20 mouse cellular contexts compared by ENCODE assay signal in the genomic region with DNA sequence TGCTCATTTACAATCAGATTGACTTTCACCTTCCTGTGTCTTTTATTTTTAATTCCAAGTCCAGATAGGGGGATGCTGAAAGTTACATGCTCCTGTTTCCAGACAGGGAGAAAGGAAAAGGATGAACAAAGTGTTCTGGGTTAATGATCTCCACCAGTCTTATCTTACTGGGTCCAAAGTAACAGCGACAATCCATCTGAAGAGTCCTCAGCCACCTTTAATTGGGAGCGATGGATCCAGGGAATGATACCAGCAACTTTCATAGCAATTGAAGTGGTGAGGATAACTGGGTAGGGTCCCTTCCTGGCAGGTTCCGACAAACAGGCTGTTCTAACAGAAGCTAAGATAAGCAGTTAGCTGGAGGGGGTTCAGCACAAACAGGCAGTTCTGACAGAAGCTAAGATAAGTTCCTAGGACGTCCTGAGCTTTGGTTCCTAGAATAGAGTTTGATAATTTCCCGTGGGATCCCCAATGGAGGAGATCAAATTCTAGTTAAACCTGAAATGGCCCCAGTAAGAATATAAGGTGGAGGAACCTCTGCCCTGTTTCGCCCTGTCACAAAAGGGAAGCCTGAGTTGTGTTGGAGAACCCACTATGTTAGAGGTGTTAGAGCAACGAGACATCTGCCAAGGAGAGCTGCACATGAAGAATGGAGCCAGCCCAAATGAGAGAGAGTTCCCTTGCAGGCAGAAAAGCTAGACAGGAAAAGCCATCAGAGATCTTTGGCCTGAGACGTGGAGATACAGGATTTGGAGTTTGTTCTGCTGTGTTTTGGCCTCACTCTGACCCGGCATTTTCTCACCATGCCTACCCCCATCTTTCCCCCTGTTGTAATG.
DNase-seq lines count a peak whose midpoint lies in the region; ATAC-seq and TF ChIP-seq lines count a peak whose summit lies in the region.
"Had no signal": no experiment of that assay in that cellular context is flagged by ENCODE, and none has a peak within 500 bp of the region (broad histone marks: within the 10 kb centered on the region; RNA-seq: fewer than 3 reads in every experiment).

No protein-coding gene starts in this region.

- TF ChIP-seq EP300 in heart, adult 2 months (IDR thresholded peaks at IDR 0.05; ENCODE audit: insufficient read depth, low read depth, low read length), result no peak

- H3K4me2 ChIP-seq in midbrain, embryonic 11.5 days, result no peak overlapping the region
- H3K4me2 ChIP-seq in hindbrain, embryonic 11.5 days (replicated peaks; ENCODE audit: low read depth, low read length), result no peak overlapping the region
- H3K4me2 ChIP-seq: embryonic facial prominence, embryonic 12.5 days; forebrain, embryonic 15.5 days; heart, embryonic 13.5 days; hindbrain, embryonic 13.5 days had no signal

- DNase-seq in heart, adult 2 months, result peak in 1 of 2 experiments; percentile 26
- no peak for DNase-seq in heart, embryonic 10.5 days (ENCODE audit: low spot score)
- peak; percentile 49 for DNase-seq in midbrain, embryonic 11.5 days (ENCODE audit: low spot score, missing footprints)
- no peak for DNase-seq in midbrain, embryonic 10.5 days (ENCODE audit: low spot score)
- peak; percentile 21 for DNase-seq in heart, postnatal 25 days (ENCODE audit: low spot score)
- DNase-seq in yolk sac, embryonic 10.5 days (ENCODE audit: low spot score), result peak; percentile 8
- DNase-seq in left cerebral cortex, adult 9 months (ENCODE audit: low spot score in 2 of 2), result no peak
- no peak for DNase-seq in hindbrain, embryonic 11.5 days (ENCODE audit: low spot score)
- DNase-seq: adrenal gland, postnatal 14 days; cerebellum, adult 11-12 months; cerebellum, adult 9-10 months; cerebellum, postnatal 25 days; gastrocnemius, postnatal 36 days had no signal

- intact Hi-C loops in heart, adult 2 months (cut with DNase I), result loop anchor here (2.0 to 10.0 kb wide), 2 partner anchors 28 to 62 kb away; no protein-coding TSS in a partner anchor
- intact Hi-C loops in heart, postnatal 25 days (cut with DNase I), result no loop called here

- peaks cover 9% of the 10 kb centered on the region for H3K4me1 ChIP-seq in heart, adult 2 months (ENCODE audit: control insufficient read depth, insufficient read depth, low read length)
- H3K4me1 ChIP-seq in heart, embryonic 10.5 days, result peaks cover 28% of the 10 kb centered on the region; the same call in 1 of the 2 replicates
- H3K4me1 ChIP-seq in midbrain, embryonic 11.5 days (ENCODE audit: control insufficient read depth, insufficient read depth, low read length), result no peaks in the 10 kb centered on the region
- peaks cover 6% of the 10 kb centered on the region; the same call in 1 of the 2 replicates for H3K4me1 ChIP-seq in midbrain, embryonic 10.5 days
- H3K4me1 ChIP-seq in hindbrain, embryonic 11.5 days (replicated peaks; ENCODE audit: control insufficient read depth, insufficient read depth, low read length), result no peaks in the 10 kb centered on the region
- H3K4me1 ChIP-seq: forebrain, embryonic 15.5 days; hindbrain, embryonic 13.5 days had no signal

- peak overlapping the region; percentile 34 for H3K27ac ChIP-seq in heart, adult 2 months
- H3K27ac ChIP-seq in heart, embryonic 10.5 days, result no peak overlapping the region
- no peak overlapping the region for H3K27ac ChIP-seq in midbrain, embryonic 11.5 days (ENCODE audit: low read depth, low read length)
- no peak overlapping the region for H3K27ac ChIP-seq in midbrain, embryonic 10.5 days (replicated peaks)
- H3K27ac ChIP-seq in hindbrain, embryonic 11.5 days (ENCODE audit: low read depth, low read length), result no peak overlapping the region
- H3K27ac ChIP-seq: embryonic facial prominence, embryonic 12.5 days; forebrain, embryonic 15.5 days; heart, embryonic 13.5 days; hindbrain, embryonic 13.5 days; hindbrain, postnatal 0 days had no signal

- WGBS in heart, adult 2 months, result 23% methylated on average over 9 of the region's 9 CpGs
- 38% methylated on average over 9 of the region's 9 CpGs for WGBS in heart, embryonic 10.5 days
- 79% methylated on average over 9 of the region's 9 CpGs for WGBS in midbrain, embryonic 11.5 days
- WGBS in midbrain, embryonic 10.5 days, result 80% methylated on average over 9 of the region's 9 CpGs
- WGBS in hindbrain, embryonic 11.5 days, result 78% methylated on average over 9 of the region's 9 CpGs

- H3K36me3 ChIP-seq in heart, adult 2 months (ENCODE audit: control insufficient read depth, insufficient read depth, low read length), result peaks cover 14% of the 10 kb centered on the region
- H3K36me3 ChIP-seq in heart, embryonic 10.5 days, result no peaks in the 10 kb centered on the region
- H3K36me3 ChIP-seq in midbrain, embryonic 11.5 days (ENCODE audit: control insufficient read depth, insufficient read depth, low read length), result no peaks in the 10 kb centered on the region
- H3K36me3 ChIP-seq in midbrain, embryonic 10.5 days, result no peaks in the 10 kb centered on the region
- H3K36me3 ChIP-seq in hindbrain, embryonic 11.5 days (ENCODE audit: control insufficient read depth, insufficient read depth, low read length), result no peaks in the 10 kb centered on the region
- H3K36me3 ChIP-seq: embryonic facial prominence, embryonic 12.5 days; forebrain, embryonic 15.5 days; heart, embryonic 13.5 days; hindbrain, embryonic 13.5 days had no signal

- H3K27me3 ChIP-seq in heart, adult 2 months (ENCODE audit: control insufficient read depth, insufficient read depth, low read length), result no peaks in the 10 kb centered on the region
- no peaks in the 10 kb centered on the region for H3K27me3 ChIP-seq in heart, embryonic 10.5 days (ENCODE audit: insufficient read depth, poor library complexity, severe bottlenecking)
- H3K27me3 ChIP-seq in midbrain, embryonic 11.5 days (ENCODE audit: control insufficient read depth, insufficient read depth, low read length), result no peaks in the 10 kb centered on the region
- no peaks in the 10 kb centered on the region for H3K27me3 ChIP-seq in midbrain, embryonic 10.5 days (ENCODE audit: low read depth, poor library complexity, severe bottlenecking)
- H3K27me3 ChIP-seq in hindbrain, embryonic 11.5 days (ENCODE audit: control insufficient read depth, insufficient read depth, low read length), result no peaks in the 10 kb centered on the region
- H3K27me3 ChIP-seq: embryonic facial prominence, embryonic 12.5 days; forebrain, embryonic 15.5 days; heart, embryonic 13.5 days; hindbrain, embryonic 13.5 days; Patski had no signal

- TF ChIP-seq CTCF in heart, adult 2 months (IDR thresholded peaks at IDR 0.05), result no peak

- no peak overlapping the region for H3K4me3 ChIP-seq in heart, adult 2 months
- H3K4me3 ChIP-seq in heart, embryonic 10.5 days, result no peak overlapping the region
- H3K4me3 ChIP-seq in midbrain, embryonic 11.5 days (ENCODE audit: low read depth, low read length), result no peak overlapping the region
- no peak overlapping the region for H3K4me3 ChIP-seq in midbrain, embryonic 10.5 days
- H3K4me3 ChIP-seq in hindbrain, embryonic 11.5 days (ENCODE audit: low read depth, low read length), result no peak overlapping the region
- H3K4me3 ChIP-seq: embryonic facial prominence, embryonic 12.5 days; forebrain, embryonic 15.5 days; heart, embryonic 13.5 days; hindbrain, embryonic 13.5 days had no signal

- ATAC-seq in midbrain, embryonic 11.5 days (ENCODE audit: low FRiP score), result no peak
- no peak for ATAC-seq in hindbrain, embryonic 11.5 days (ENCODE audit: low FRiP score)
- ATAC-seq: activated CD4-positive, CD25-positive, alpha-beta regulatory T cell, adult 4 months; forebrain, embryonic 15.5 days; hindbrain, postnatal 0 days; Patski had no signal

- no peaks in the 10 kb centered on the region for H3K9me3 ChIP-seq in heart, embryonic 10.5 days
- H3K9me3 ChIP-seq in midbrain, embryonic 11.5 days (ENCODE audit: control insufficient read depth, low read length), result no peaks in the 10 kb centered on the region
- 0 out of 2 replicates have a peak, but pooled peaks cover 6% of the 10 kb centered on the region for H3K9me3 ChIP-seq in midbrain, embryonic 10.5 days (replicated peaks)
- no peaks in the 10 kb centered on the region for H3K9me3 ChIP-seq in hindbrain, embryonic 11.5 days (ENCODE audit: control insufficient read depth, low read length)
- H3K9me3 ChIP-seq: embryonic facial prominence, embryonic 12.5 days; forebrain, embryonic 15.5 days had no signal

- TF ChIP-seq POLR2A in heart, adult 2 months (IDR thresholded peaks at IDR 0.05; ENCODE audit: insufficient read depth, low read depth, low read length), result no peak

- no peaks in the 10 kb centered on the region for H3K79me2 ChIP-seq in heart, adult 2 months (replicated peaks; ENCODE audit: control insufficient read depth, insufficient read depth, low read length)

- H3K9ac ChIP-seq in heart, adult 2 months (ENCODE audit: low read depth, low read length), result peak overlapping the region; percentile 29; the same call in 1 of the 2 replicates
- no peak overlapping the region for H3K9ac ChIP-seq in midbrain, embryonic 11.5 days (ENCODE audit: low read length)
- no peak overlapping the region for H3K9ac ChIP-seq in hindbrain, embryonic 11.5 days (ENCODE audit: low read depth, low read length)
- H3K9ac ChIP-seq: embryonic facial prominence, embryonic 12.5 days; forebrain, embryonic 15.5 days; heart, embryonic 13.5 days; hindbrain, embryonic 13.5 days had no signal

Comparison
In these comparisons a context has a peak if more than half of its experiments do, and no peak if none do; other contexts are left out.
1. DNase-seq: peak in midbrain, embryonic 11.5 days (single experiment), heart, postnatal 25 days (single experiment) and yolk sac, embryonic 10.5 days (single experiment); none in heart, embryonic 10.5 days (single experiment), midbrain, embryonic 10.5 days (single experiment), left cerebral cortex, adult 9 months (0 of 2) and hindbrain, embryonic 11.5 days (single experiment).